Mouse (Mus musculus) hindbrain, embryonic 11.5 days (tissue): ENCODE results near the gene Ankrd2. TPM values are rescaled to one million over a fixed set of nuclear protein-coding genes. Genes with fewer than 3 reads are reported as not detected.

ENCODE experiments used
- ATAC-seq: fragments of 200-750 bp; cut with Nextera tagmentation; 2 replicates; pipeline ENCODE4 v1.8.0; 2017; ENCODE audit warnings: mild to moderate bottlenecking, moderate TSS enrichment, moderate library complexity; ENCODE audit not compliant: low FRiP score
- DNase-seq: peaks from one replicate; pipeline ENCODE4 v3.0.0-alpha.2; 2015; ENCODE audit warnings: low spot score
- H3K27ac ChIP-seq: fragments of 300-500 bp; sonication (generic); 2 replicates; pipeline ENCODE4 v1.5.1; 2014; ENCODE audit warnings: mild to moderate bottlenecking, low read depth, low read length
- H3K27me3 ChIP-seq: fragments of 300-500 bp; sonication (generic); 2 replicates; pipeline ENCODE4 v1.6.1; 2014; ENCODE audit warnings: mild to moderate bottlenecking, low read length, moderate library complexity, mixed read lengths; ENCODE audit not compliant: control insufficient read depth, insufficient read depth
- H3K36me3 ChIP-seq: fragments of 300-500 bp; sonication (generic); 2 replicates; pipeline ENCODE4 v1.6.1; 2014; ENCODE audit warnings: mild to moderate bottlenecking, low read length, moderate library complexity, mixed read lengths; ENCODE audit not compliant: control insufficient read depth, insufficient read depth
- H3K4me1 ChIP-seq: fragments of 300-500 bp; sonication (generic); replicated peaks from 2 replicates; pipeline ENCODE4 v1.6.1; 2014; ENCODE audit warnings: low read length, mixed read lengths; ENCODE audit not compliant: control insufficient read depth, insufficient read depth
- H3K4me2 ChIP-seq: fragments of 300-500 bp; sonication (generic); replicated peaks from 2 replicates; pipeline ENCODE4 v1.6.1; 2014; ENCODE audit warnings: mild to moderate bottlenecking, low read depth, low read length
- H3K4me3 ChIP-seq: fragments of 300-500 bp; sonication (generic); 2 replicates; pipeline ENCODE4 v1.5.1; 2014; ENCODE audit warnings: low read depth, low read length
- H3K9ac ChIP-seq: fragments of 300-500 bp; sonication (generic); 2 replicates; pipeline ENCODE4 v1.6.1; 2014; ENCODE audit warnings: low read depth, low read length
- H3K9me3 ChIP-seq: fragments of 300-500 bp; sonication (generic); 2 replicates; pipeline ENCODE4 v1.6.1; 2016; ENCODE audit warnings: low read length; ENCODE audit not compliant: control insufficient read depth
- WGBS: fragments of 180-500 bp; shearing (Covaris S2); extraction: QIAGEN DNeasy Blood & Tissue Kit; methylation state at CpG from one replicate; pipeline ENCODE4 v1.1.7; 2014; 5-methylcytosine and 5-hydroxymethylcytosine counted together
- polyA plus RNA-seq: library from polyadenylated mRNA; unstranded; fragments of >200 nt; fragmentation: Nextera tagmentation; extraction: Ambion mirVana; gene quantifications from 2 replicates; pipeline ENCODE4 v1.2.1, GENCODE M21; 2014

The Ankrd2 gene
- polyA plus RNA-seq, 1 experiment from 2014 or later = not detected

DNA sequence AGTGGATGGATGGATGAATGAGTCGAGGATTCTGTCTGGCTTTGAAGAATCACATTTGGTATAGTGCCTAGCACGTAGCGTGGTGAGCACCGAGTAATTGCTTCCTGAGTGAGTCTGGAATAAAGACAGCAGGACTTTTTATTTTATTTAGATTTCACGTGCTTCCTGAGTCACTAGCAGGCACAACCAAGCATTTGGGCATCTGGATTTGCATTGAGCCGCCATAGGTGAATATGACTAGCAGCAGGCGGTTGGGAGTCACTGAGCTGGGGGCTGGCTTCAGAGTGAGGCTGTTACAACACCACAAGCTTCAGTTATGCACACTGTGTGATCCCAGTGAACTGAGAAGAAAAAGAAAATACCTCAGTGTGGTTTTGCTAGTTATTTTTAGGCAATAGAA, 26.7 kb upstream of the Ankrd2 start:
- Histone ChIP-seq H3K9ac (no peak overlapping the region), H3K27ac (no peak overlapping the region), H3K9me3 (no peaks in the 10 kb centered on the region), H3K4me2 (no peak overlapping the region), H3K36me3 (no peaks in the 10 kb centered on the region), H3K27me3 (no peaks in the 10 kb centered on the region), H3K4me3 (no peak overlapping the region), H3K4me1 (no peaks in the 10 kb centered on the region)
- ATAC-seq (no peak), DNase-seq (no peak)
- WGBS = 67% methylated on average over 7 of the region's 7 CpGs

GRCm38 (mm10) chr19:42010436-42010835, 25.4 kb upstream of the Ankrd2 start:
- ATAC-seq (no peak), DNase-seq (no peak)
- no peak overlapping the region for H3K4me3 ChIP-seq
- no peak overlapping the region for H3K27ac ChIP-seq
- no peaks in the 10 kb centered on the region for H3K36me3 ChIP-seq
- 58% methylated on average over 4 of the region's 4 CpGs for WGBS
- no peaks in the 10 kb centered on the region for H3K4me1 ChIP-seq
- H3K27me3 ChIP-seq = no peaks in the 10 kb centered on the region
- H3K9ac ChIP-seq = no peak overlapping the region
- H3K9me3 ChIP-seq = no peaks in the 10 kb centered on the region
- no peak overlapping the region for H3K4me2 ChIP-seq

DNA sequence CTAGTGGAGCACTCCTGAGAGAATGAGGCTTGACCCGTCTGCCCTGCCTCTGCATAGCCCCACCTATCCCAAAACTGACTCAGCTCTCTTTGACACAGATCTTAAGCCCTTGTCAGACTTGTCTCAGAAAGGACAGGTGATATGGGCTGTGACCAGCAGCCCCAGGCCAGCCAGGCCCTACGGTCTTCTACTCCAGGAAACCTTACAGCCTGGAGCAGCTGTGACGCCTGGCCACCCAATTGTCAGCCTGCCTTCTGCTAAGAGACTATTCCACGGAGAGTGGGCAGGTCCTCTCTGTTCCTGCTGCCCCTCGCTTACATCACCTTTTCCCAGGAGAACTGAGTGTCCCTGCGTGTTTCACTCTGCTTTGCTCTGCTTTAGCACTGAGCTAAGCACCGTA, 24.7 kb upstream of the Ankrd2 start:
- 79% methylated on average over 7 of the region's 7 CpGs for WGBS

GRCm38 (mm10) chr19:42014231-42014825, 21.5 kb upstream of the Ankrd2 start:
- Histone ChIP-seq H3K4me1 (no peaks in the 10 kb centered on the region), H3K9ac (no peak overlapping the region), H3K9me3 (no peaks in the 10 kb centered on the region), H3K4me2 (no peak overlapping the region), H3K27ac (no peak overlapping the region), H3K27me3 (no peaks in the 10 kb centered on the region), H3K4me3 (no peak overlapping the region), H3K36me3 (no peaks in the 10 kb centered on the region)
- DNase-seq (no peak), ATAC-seq (no peak)
- WGBS = 88% methylated on average over 3 of the region's 3 CpGs

More for the DNA sequence above, 24.7 kb upstream of the Ankrd2 start:
- Histone ChIP-seq H3K4me3 (no peak overlapping the region), H3K36me3 (no peaks in the 10 kb centered on the region), H3K27me3 (no peaks in the 10 kb centered on the region), H3K27ac (no peak overlapping the region), H3K4me2 (no peak overlapping the region), H3K9ac (no peak overlapping the region), H3K9me3 (no peaks in the 10 kb centered on the region), H3K4me1 (no peaks in the 10 kb centered on the region)
- no peak for ATAC-seq
- DNase-seq = no peak

DNA sequence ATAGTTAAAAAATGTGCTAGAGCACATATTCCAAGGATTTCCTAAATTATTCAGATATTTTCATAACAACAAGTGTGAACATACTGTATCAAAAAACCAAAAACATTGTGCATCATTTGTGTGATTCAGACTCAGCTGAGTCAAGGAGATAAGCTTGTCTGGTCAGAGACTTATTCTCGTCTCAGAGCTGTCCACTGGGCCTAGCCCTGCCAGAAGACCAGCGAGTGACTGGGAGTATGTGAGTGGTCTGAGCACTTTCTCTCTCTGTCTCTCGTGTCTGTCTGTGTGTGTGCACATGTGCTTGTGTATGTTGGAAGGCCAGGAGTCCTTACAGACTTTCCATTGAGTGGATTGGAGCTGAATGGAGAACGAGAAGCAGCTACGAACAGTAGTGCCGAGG, 20.8 kb upstream of the Ankrd2 start:
- no peak overlapping the region for H3K4me2 ChIP-seq
- WGBS = 82% methylated on average over 6 of the region's 6 CpGs
- DNase-seq (no peak), ATAC-seq (no peak)
- H3K36me3 ChIP-seq = no peaks in the 10 kb centered on the region
- no peaks in the 10 kb centered on the region for H3K4me1 ChIP-seq
- no peak overlapping the region for H3K9ac ChIP-seq
- H3K9me3 ChIP-seq = no peaks in the 10 kb centered on the region
- H3K4me3 ChIP-seq = no peak overlapping the region
- no peak overlapping the region for H3K27ac ChIP-seq
- H3K27me3 ChIP-seq = no peaks in the 10 kb centered on the region

GRCm38 (mm10) chr19:42016251-42016650, 19.5 kb upstream of the Ankrd2 start:
- Histone ChIP-seq H3K9me3 (no peaks in the 10 kb centered on the region), H3K4me3 (no peak overlapping the region), H3K4me1 (no peaks in the 10 kb centered on the region), H3K27ac (no peak overlapping the region), H3K9ac (no peak overlapping the region), H3K27me3 (no peaks in the 10 kb centered on the region), H3K36me3 (no peaks in the 10 kb centered on the region), H3K4me2 (no peak overlapping the region)
- 70% methylated on average over 4 of the region's 4 CpGs for WGBS
- DNase-seq = no peak
- no peak for ATAC-seq

GRCm38 (mm10) chr19:42016840-42017239, 19.0 kb upstream of the Ankrd2 start:
- H3K4me3 ChIP-seq = no peak overlapping the region
- ATAC-seq (no peak), DNase-seq (no peak)
- no peaks in the 10 kb centered on the region for H3K36me3 ChIP-seq
- H3K27ac ChIP-seq = peak overlapping the region; percentile 11; the same call in 1 of the 2 replicates
- WGBS = 69% methylated on average over 5 of the region's 5 CpGs
- no peaks in the 10 kb centered on the region for H3K4me1 ChIP-seq
- H3K9ac ChIP-seq = no peak overlapping the region
- H3K27me3 ChIP-seq = no peaks in the 10 kb centered on the region
- no peaks in the 10 kb centered on the region for H3K9me3 ChIP-seq
- no peak overlapping the region for H3K4me2 ChIP-seq

- H3K9ac ChIP-seq = no peak overlapping the region
- peak overlapping the region; percentile 11; the same call in 1 of the 2 replicates for H3K27ac ChIP-seq
- DNase-seq (no peak), ATAC-seq (no peak)
- H3K9me3 ChIP-seq = no peaks in the 10 kb centered on the region
- no peaks in the 10 kb centered on the region for H3K4me1 ChIP-seq
- no peak overlapping the region for H3K4me2 ChIP-seq
- WGBS = 72% methylated on average over 8 of the region's 8 CpGs
- no peak overlapping the region for H3K4me3 ChIP-seq
- no peaks in the 10 kb centered on the region for H3K27me3 ChIP-seq
- H3K36me3 ChIP-seq = no peaks in the 10 kb centered on the region
These were observed 18.2 kb upstream of the Ankrd2 start for GRCm38 (mm10) chr19:42017399-42018247.

DNA sequence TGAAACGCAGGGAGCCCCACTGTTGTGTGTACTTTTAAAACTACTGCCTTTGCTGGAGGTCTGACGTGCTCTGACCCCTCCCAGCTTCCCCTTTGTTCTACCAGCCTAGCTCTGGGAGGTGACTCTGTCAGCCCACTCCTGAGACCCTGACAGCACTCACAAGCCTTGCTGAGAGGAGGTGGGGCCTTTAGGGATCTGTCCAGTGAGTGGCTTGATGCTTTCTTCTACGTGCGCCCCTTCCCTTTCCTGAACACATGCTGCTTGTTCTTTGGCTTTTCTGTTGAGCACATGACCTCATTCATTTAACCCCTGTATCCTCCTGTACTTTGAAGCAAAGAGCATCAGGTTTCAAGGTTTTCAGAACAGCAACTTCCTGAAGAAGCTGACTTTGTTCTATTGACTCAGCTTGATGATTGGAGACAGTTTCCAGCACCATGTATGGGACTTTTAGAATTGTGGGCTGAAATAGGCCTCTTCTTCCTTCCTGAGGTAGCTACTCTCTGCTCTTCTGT, 16.7 kb upstream of the Ankrd2 start:
- no peaks in the 10 kb centered on the region for H3K36me3 ChIP-seq
- 35% methylated on average over 4 of the region's 4 CpGs for WGBS
- H3K27ac ChIP-seq = no peak overlapping the region
- no peaks in the 10 kb centered on the region for H3K27me3 ChIP-seq
- no peak overlapping the region for H3K9ac ChIP-seq
- H3K4me3 ChIP-seq = no peak overlapping the region
- no peaks in the 10 kb centered on the region for H3K4me1 ChIP-seq
- DNase-seq (no peak), ATAC-seq (no peak)
- no peaks in the 10 kb centered on the region for H3K9me3 ChIP-seq
- H3K4me2 ChIP-seq = no peak overlapping the region
